Mouse (Mus musculus) retina, postnatal 7 days (tissue): Measurements from ENCODE around the gene Emb.
"Not testable (repeated sequence)": the region's sequence is repeated elsewhere in the genome, so short reads cannot be mapped to it uniquely, and the experiment has no call there.

Experiments
- DNase-seq: peaks from one replicate; pipeline ENCODE4 v3.0.0-alpha.2; 2012; ENCODE audit warnings: low read depth, low spot score

Gene Emb

GRCm38 (mm10) chr13:117208236-117208635 is at the start of gene Emb:
Gene Emb, plus strand, starts transcription at chr13:117208536.
- no peak for DNase-seq

GRCm38 (mm10) chr13:117163906-117164305 is 44.4 kb upstream of the Emb start:
- DNase-seq, result no peak

- DNase-seq, result no peak
Observed at GRCm38 (mm10) chr13:117165071-117165470, 43.3 kb upstream of the Emb start.

- DNase-seq, result not testable (repeated sequence)
Observed at GRCm38 (mm10) chr13:117180912-117181311, 27.4 kb upstream of the Emb start.

GRCm38 (mm10) chr13:117183288-117183687 is 25.0 kb upstream of the Emb start:
- no peak for DNase-seq

- DNase-seq, result no peak
Observed at GRCm38 (mm10) chr13:117185329-117185728, 23.0 kb upstream of the Emb start.

- no peak for DNase-seq
Observed at GRCm38 (mm10) chr13:117192161-117192560, 16.2 kb upstream of the Emb start.

GRCm38 (mm10) chr13:117193422-117193983 is 14.8 kb upstream of the Emb start:
- no peak for DNase-seq

GRCm38 (mm10) chr13:117195569-117196495 is 12.5 kb upstream of the Emb start:
- no peak for DNase-seq

GRCm38 (mm10) chr13:117197666-117198065 is 10.7 kb upstream of the Emb start:
- no peak for DNase-seq

- peak; percentile 46 for DNase-seq
Observed at GRCm38 (mm10) chr13:117198402-117199083, 9.8 kb upstream of the Emb start.

GRCm38 (mm10) chr13:117202755-117203471 is 5.4 kb upstream of the Emb start:
- peak; percentile 39 for DNase-seq

GRCm38 (mm10) chr13:117204685-117205084 is 3.7 kb upstream of the Emb start:
- DNase-seq, result no peak

- no peak for DNase-seq
Observed at GRCm38 (mm10) chr13:117206066-117206465, 2.3 kb upstream of the Emb start.

- no peak for DNase-seq
Observed at GRCm38 (mm10) chr13:117211386-117211875, 3.1 kb downstream of the Emb start.

- no peak for DNase-seq
Observed at GRCm38 (mm10) chr13:117215481-117215880, 7.1 kb downstream of the Emb start.

- no peak for DNase-seq
Observed at GRCm38 (mm10) chr13:117216126-117216525, 7.8 kb downstream of the Emb start.

GRCm38 (mm10) chr13:117216752-117217363 is 8.5 kb downstream of the Emb start:
- DNase-seq, result no peak

GRCm38 (mm10) chr13:117217621-117218020 is 9.3 kb downstream of the Emb start:
- no peak for DNase-seq

- DNase-seq, result no peak
Observed at GRCm38 (mm10) chr13:117218092-117218491, 9.8 kb downstream of the Emb start.

GRCm38 (mm10) chr13:117219871-117220500 is 11.7 kb downstream of the Emb start:
- DNase-seq, result no peak
